Mouse (Mus musculus) c-Kit-positive CD71-negative TER-119-negative erythroid progenitor cells, embryonic 14.5 days (primary cell): Measurements from ENCODE around the gene Calm3.

Source experiments
- DNase-seq: peaks from one replicate; pipeline ENCODE4 v3.0.0-alpha.2; 2013; ENCODE audit warnings: low read depth

Calm3 gene

GRCm38 (mm10) chr7:16915461-16916340 lies 8.2 kb downstream of the Calm3 start:
- no peak for DNase-seq

GRCm38 (mm10) chr7:16914453-16915343 lies 9.2 kb downstream of the Calm3 start:
- no peak for DNase-seq

- peak; percentile 71 for DNase-seq
Observed at GRCm38 (mm10) chr7:16913806-16914452, 10.0 kb downstream of the Calm3 start.

DNA sequence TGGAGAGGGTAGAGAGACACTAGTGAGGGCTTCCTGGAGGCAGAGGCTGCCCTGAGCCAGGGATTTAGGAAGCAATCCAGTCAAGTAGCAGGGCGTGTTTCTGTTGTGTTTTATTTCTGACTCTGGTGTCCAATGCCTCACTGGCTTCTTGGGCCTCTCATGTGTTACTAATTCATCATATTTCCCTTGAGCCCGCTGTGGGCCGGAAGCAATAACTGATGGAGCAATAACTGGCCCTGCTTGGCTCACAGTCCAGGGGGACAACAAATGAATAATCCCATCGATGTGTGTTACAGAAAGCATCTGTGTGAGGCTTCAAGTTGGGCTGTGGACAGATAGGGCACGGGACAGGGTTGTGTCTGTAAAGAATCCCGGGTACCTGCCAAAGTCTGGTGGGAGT lies 11.6 kb downstream of the Calm3 start:
- no peak for DNase-seq

- no peak for DNase-seq
Observed at GRCm38 (mm10) chr7:16911904-16912303, 12.0 kb downstream of the Calm3 start.

- no peak for DNase-seq
Observed at GRCm38 (mm10) chr7:16909909-16910308, 14.0 kb downstream of the Calm3 start.

DNA sequence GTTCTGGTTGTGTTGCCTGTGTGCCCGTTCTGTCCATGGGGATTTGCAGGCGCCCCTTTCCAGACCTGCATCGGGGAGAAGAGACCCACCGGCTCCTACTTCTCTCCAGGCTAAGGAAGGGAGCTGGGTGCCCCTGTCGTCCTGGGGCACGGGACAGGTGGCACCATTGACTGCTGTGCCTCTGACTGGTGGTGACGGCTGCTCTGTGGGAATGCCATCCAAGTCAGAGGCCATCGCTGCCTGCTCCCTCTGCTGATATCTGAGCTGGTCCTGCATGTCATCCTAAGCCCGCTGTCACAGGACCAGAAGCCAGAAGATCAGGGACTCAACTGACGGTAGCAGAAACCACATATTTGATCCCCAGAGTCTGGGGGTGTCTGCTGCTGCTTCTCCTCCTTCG lies 15.1 kb downstream of the Calm3 start:
- no peak for DNase-seq

GRCm38 (mm10) chr7:16908367-16908766 lies 15.5 kb downstream of the Calm3 start:
- DNase-seq = no peak

GRCm38 (mm10) chr7:16907842-16908241 lies 16.1 kb downstream of the Calm3 start:
- no peak for DNase-seq

- DNase-seq = no peak
Observed at GRCm38 (mm10) chr7:16906889-16907559, 16.9 kb downstream of the Calm3 start.

- DNase-seq = no peak
Observed at GRCm38 (mm10) chr7:16906281-16906680, 17.6 kb downstream of the Calm3 start, which contains the start of gene Ptgir. Gene Ptgir, plus strand, starts transcription at chr7:16906490.

DNA sequence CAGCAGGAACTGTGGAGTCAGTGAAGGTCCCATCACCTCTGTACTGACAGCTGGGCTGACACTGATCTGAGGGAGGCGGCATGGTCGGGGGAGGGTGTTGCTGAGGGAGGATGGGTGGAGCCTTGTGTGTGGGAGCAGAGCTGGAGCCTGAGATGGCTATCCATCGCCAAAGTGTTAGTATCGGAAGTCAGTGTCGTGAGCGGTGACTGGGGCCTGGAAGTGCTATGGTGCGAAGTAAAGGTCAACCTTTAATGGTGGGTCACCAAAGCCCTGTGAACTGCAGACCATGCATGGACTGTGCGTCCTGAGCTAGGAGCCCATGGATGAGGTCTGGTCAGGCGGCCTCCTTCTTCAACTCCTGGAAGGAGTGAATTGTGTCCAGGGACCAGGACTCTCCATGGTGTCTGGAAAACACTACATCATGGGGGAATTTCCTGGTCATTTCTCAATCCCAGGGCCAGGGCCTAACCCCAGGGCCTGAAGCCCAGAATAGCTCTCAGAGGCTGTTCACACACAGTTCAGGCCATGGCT lies 18.4 kb downstream of the Calm3 start:
- no peak for DNase-seq

GRCm38 (mm10) chr7:16904120-16904675 lies 19.7 kb downstream of the Calm3 start:
- no peak for DNase-seq

- no peak for DNase-seq
Observed at GRCm38 (mm10) chr7:16903439-16903955, 20.4 kb downstream of the Calm3 start.

DNA sequence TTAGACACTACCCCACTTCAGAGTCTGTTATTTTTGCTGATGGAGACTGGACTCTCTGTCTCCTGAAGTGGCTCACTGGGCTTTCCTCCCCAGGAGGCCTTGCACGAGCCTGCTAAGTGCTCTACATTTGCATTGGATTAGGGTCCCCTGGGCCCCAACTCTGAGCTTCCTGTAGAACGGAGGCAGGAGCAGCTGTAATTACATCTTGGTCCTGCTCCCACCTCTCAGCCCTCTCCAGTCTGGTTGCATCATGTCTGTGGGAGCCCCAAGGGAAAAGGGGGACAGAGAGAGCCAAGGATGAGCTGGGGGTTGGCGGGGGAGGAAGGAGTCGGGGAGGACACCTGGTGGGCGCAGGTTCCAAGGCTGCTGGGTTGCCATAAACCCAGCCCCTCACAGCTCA lies 23.4 kb downstream of the Calm3 start:
- no peak for DNase-seq

GRCm38 (mm10) chr7:16895511-16895910 lies 28.4 kb downstream of the Calm3 start:
- DNase-seq = no peak

- DNase-seq = peak; percentile 47
Observed at GRCm38 (mm10) chr7:16895000-16895399, 28.9 kb downstream of the Calm3 start.

DNA sequence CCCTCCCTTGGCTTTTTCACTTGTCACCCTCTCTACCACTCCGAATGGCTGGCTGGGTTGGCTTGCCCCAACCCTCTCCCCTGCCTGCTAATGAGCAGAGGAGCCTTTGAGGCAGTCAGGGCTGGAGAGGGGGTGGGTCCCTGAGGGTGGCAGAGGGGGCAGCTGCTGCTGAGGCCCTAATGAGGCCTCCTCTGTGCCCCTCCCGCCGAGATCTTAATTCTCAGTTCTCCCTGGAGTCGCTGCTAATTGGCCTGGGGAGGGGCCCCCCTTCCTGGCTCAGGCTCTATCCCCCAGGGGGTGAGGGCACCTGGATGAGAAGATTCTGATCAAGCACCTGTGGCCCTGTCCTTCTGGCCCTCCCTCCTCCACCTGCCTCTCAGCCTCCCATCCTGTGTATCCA lies 29.6 kb downstream of the Calm3 start:
- DNase-seq = no peak

GRCm38 (mm10) chr7:16893612-16894011 lies 30.3 kb downstream of the Calm3 start:
- no peak for DNase-seq

GRCm38 (mm10) chr7:16892352-16892730 lies 31.6 kb downstream of the Calm3 start:
- no peak for DNase-seq
